Comparison of ENCODE assay signal across 17 mouse cellular contexts in genomic region chr1:91825261-91825660, GRCm38 (mm10). TPM values are rescaled to one million over a fixed set of nuclear protein-coding genes. Genes with fewer than 3 reads are reported as not detected.
"Had no signal": no experiment of that assay in that cellular context is flagged by ENCODE, and none has a peak within 500 bp of the region (broad histone marks: within the 10 kb centered on the region; RNA-seq: fewer than 3 reads in every experiment).

No protein-coding gene starts in this region.

- H3K4me1 ChIP-seq: stomach, embryonic 15.5 days had no signal

- H3K27ac ChIP-seq: limb, embryonic 13.5 days; liver, embryonic 14.5 days; neural tube, embryonic 12.5 days; stomach, embryonic 15.5 days had no signal

- H3K4me3 ChIP-seq: limb, embryonic 13.5 days; neural tube, embryonic 12.5 days; stomach, embryonic 15.5 days had no signal

- DNase-seq: kidney, postnatal 10 days; left cerebral cortex, postnatal 4 days; lung, adult 2 months; lung, postnatal 36 days; midbrain, embryonic 14.5 days; retina, postnatal 1 day; right cerebral cortex, postnatal 4 days; thymus, adult 2 months; thymus, postnatal 25 days had no signal

RNA-seq across cellular contexts. Expression of gene Twist2, which starts 24.0 kb away (rescaled TPM):
- total RNA-seq: liver, adult 2 months; megakaryocyte progenitor cell, adult 5-6 weeks; monocyte, adult 5-6 weeks; neutrophil, adult 5-6 weeks had no signal
